Mouse (Mus musculus) megakaryocyte progenitor cell, adult 5-6 weeks (primary cell): ENCODE measurements around the gene Zfp367. TPM values are rescaled to one million over a fixed set of nuclear protein-coding genes. Genes with fewer than 3 reads are reported as not detected.

Experiments
- ATAC-seq: replicated peaks from 2 replicates; pipeline ENCODE4 v1.8.0; 2016; ENCODE audit warnings: mild to moderate bottlenecking, moderate TSS enrichment, inconsistent platforms; ENCODE audit not compliant: poor library complexity
- total RNA-seq, 2 experiments: library from RNA; stranded (forward) in 1 of 2; stranded (reverse) in 1 of 2; fragments of 157-497, 149-512 nt in 1 of 2; fragments of 200-1000 nt in 1 of 2; gene quantifications; 2 replicates each; pipeline versions ENCODE4 v1.2.3 to v1.2.4; 2015 to 2017

Gene Zfp367
- total RNA-seq, 2 experiments from 2014 or later = 41.9 to 42.8 TPM

DNA sequence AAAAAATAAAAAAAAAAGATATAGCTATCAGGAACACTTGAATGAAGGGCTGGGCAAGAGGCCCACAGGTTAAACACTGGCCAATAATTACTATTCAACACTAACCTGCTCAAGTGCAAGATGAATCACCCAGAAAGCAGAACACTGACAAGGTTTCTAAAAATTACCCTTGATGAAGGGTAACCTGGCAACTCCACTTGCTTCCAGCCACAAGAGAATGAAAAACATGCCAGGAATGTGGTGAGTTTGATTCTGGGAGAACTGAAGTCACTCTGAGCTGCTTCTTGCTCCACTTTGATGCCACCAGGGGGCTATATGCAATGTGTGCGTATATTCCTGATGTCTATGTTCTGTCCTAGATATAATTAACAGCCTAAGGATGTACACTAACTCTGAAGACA is 2.2 kb upstream of the Zfp367 start:
- ATAC-seq = no peak

- no peak for ATAC-seq
Observed at GRCm38 (mm10) chr13:64154651-64155050, 1.6 kb upstream of the Zfp367 start.

- ATAC-seq = peak; percentile 6; the same call in 1 of the 2 replicates
Observed at GRCm38 (mm10) chr13:64153751-64154267, 807 bp upstream of the Zfp367 start.

GRCm38 (mm10) chr13:64152671-64153082 is 325 bp downstream of the Zfp367 start:
- no peak for ATAC-seq

DNA sequence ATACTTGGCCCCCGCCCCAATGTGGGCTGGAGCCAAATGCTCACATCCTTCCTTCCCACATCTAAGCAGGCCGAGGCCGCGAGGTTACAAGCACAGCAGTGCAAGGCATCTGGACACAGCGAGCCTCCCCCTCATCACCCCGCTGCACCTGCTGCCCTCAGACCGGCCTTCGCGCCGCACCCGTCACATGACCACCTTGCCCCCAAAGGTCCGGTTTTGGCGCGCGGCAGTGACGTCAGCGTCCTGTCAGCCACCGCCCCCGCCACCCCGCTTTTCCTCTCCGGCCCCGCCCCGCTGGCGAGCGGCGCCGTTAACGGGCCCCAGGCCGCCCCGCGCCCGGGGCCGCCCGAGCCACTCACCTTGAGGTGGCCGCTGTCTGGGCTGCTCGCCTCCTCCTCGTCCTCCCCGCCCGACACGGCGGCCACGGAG is 747 bp downstream of the Zfp367 start:
- ATAC-seq = peak; percentile 53

DNA sequence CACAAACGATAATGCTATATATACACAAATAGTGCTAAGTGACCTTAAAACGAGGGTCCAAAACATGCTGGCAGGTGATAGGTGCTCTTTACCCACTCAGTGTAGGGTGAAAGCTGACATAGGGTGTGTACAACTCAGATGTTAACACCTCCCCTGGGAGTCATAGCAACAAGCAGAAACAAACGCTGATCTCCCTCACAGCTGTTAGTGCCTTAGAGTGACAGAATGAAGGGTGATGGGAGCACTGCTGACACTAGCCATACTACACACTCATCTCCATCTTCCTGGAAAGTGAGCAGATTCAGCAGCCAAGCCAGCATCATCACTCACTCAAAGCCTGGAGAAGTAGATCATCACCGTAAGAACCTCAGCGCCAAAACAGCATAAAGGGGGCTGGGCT is 2.9 kb downstream of the Zfp367 start:
- ATAC-seq = no peak

GRCm38 (mm10) chr13:64129616-64130375 is 23.2 kb downstream of the Zfp367 start:
- peak; percentile 75 for ATAC-seq

DNA sequence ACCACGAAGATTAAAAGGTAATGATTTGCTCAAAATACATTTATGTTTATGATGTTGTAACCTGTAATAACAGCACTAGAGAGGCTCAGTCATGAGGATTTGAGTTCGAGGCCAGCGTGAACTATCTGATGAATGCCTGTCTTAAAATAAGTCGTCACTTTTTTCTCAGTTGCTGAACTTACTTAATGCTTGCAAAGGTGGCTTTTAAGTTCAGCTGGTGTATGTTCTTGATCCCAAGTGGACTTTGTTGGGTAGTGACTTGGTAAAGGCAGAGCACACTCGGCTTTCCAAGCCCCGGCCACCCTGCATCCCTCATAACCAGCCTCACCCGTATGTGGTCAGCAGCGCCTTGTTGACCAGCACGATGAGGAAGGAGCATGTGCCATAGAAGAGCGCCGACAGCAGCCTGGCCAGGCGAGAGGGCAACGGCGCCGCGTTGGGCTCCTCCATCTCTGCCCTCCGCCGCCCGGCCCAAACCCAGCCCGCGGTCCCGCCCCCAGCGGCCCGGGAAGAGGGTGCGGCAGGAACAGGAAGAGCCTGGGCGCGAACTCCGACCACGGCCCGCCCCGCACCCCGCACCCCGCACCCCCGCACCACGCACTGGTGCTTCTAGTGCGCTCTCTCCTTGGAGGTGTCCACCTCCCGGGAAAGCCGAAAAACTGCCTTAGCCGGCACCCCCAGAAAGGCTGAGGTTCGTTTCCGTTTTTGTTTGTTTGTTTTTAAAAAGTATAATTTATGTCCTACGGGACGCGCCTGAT is 24.0 kb downstream of the Zfp367 start, which contains the start of gene Slc35d2:
TSS of gene Slc35d2 (minus strand) at position 511 of the 758 bp plus-strand sequence.
- peak; percentile 78 for ATAC-seq

- ATAC-seq = no peak
Observed at GRCm38 (mm10) chr13:64126316-64126715, 26.7 kb downstream of the Zfp367 start.

DNA sequence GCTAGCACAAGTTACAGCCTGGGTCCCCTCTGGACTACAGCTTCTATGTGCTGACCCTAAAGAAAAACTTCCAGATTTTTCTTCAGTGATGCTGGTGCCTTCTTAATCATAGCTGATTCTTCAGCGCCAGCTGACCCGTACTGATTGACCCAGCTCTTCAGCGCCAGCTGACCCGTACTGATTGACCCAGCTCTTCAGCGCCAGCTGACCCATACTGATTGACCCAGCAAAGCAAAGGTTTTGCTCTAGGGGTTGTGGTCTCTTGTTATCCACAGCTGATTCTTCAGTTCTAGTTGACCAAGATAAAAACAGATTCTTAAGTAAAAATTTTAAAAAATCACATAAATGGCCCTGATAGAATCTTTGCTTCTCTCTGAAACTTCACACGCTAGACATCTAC is 28.1 kb downstream of the Zfp367 start:
- ATAC-seq = no peak

- ATAC-seq = no peak
Observed at GRCm38 (mm10) chr13:64123491-64124188, 29.4 kb downstream of the Zfp367 start.

GRCm38 (mm10) chr13:64120760-64121159 is 32.2 kb downstream of the Zfp367 start:
- peak; percentile 52; the same call in 1 of the 2 replicates for ATAC-seq

DNA sequence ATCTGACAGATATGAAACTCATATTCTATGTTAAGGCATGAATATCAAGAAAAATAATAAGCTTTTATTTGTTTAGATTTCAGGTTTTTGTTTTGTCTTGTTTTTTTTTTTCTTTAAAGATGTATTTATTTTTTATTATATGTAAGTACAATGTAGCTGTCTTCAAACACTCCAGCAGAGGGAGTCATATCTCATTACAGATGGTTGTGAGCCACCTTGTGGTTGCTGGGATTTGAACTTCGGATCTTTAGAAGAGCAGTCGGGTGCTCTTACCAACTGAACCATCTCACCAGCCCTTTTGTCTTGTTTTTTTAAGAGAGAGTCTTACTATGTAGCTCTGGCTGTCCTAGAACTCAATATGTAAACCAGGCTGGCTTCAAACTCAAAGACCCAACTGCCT is 35.6 kb downstream of the Zfp367 start:
- ATAC-seq = no peak

- ATAC-seq = no peak
Observed at GRCm38 (mm10) chr13:64110421-64110820, 42.6 kb downstream of the Zfp367 start.

GRCm38 (mm10) chr13:64108381-64108850 is 44.6 kb downstream of the Zfp367 start:
- peak; percentile 55 for ATAC-seq

DNA sequence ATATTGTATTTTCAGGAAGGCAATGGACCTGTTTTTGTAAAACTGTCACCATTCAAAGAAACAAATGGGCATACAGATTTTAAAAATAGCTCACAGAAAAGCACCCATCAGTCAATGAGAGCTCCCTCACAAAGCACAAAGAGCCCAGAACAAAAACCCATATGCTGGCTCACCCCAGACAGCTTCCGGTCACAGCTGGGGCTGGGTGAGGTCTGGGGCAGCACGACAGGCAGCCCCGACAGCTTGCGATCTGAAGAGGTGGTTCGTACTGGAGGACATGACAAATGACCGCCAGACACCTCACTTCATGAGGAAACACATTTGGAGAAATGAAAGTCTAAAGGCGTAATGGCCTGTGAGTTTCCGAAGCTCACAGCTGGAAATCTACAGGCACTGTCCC is 45.5 kb downstream of the Zfp367 start:
- peak; percentile 64 for ATAC-seq

- ATAC-seq = no peak
Observed at GRCm38 (mm10) chr13:64107105-64107504, 45.9 kb downstream of the Zfp367 start.

DNA sequence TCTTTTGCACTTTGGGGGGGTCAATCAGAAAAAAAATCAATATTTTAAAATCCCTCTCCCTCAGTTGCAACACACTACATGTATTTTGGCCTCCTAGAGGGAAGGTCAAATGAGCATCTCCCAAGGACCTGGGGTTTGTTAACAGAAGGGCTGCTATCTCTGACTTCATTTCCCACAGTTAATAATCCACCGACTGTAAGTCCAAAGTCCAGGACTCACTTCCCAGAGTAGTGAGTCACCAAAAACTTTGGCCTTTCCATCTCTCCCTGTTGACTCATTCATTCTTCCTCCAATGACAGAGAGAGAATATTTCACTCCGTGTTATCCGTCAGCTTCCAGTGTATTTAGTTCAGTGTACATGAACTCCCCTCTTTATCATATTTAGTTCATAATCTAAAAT is 47.3 kb downstream of the Zfp367 start:
- ATAC-seq = no peak

- peak; percentile 88 for ATAC-seq
Observed at GRCm38 (mm10) chr13:64100186-64100585, 52.8 kb downstream of the Zfp367 start.

- peak; percentile 74 for ATAC-seq
Observed at GRCm38 (mm10) chr13:64098992-64099391, 54.0 kb downstream of the Zfp367 start.

DNA sequence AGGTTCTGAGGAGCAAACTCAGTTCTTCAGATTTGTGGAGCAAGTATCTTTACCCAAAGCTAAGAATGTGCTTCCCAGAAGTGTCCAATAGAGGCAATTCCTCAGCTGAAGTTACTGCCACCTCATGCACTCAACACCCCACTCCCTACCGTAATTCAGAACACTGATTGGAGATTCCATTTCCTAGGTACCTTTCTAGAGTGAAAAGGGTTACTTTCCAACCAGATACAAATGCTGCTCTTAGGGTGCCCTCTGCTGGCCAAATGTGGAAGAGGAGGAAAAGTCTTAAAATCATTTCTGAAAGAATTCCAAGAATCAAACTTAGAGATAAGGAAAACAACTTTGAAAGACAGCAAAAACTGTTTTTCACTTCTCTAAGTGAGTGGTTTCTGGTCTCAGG is 59.7 kb downstream of the Zfp367 start:
- peak; percentile 70 for ATAC-seq
